Mouse (Mus musculus): ENCODE results near the gene Zfand2a. TPM values are rescaled to one million over a fixed set of nuclear protein-coding genes. Genes with fewer than 3 reads are reported as not detected.

Gene Zfand2a
- polyA plus RNA-seq (2014; fragmentation: Nextera tagmentation; extraction: Ambion mirVana), result 4.6 and 5.7 TPM in 2 replicates

- Histone ChIP-seq H3K9me3 (ENCODE audit: control insufficient read depth, low read length) (no peaks in the 10 kb centered on the region), H3K4me1 (replicated peaks; ENCODE audit: control insufficient read depth, insufficient read depth, low read length) (peaks cover 6% of the 10 kb centered on the region), H3K9ac (ENCODE audit: low read depth, low read length) (peak within 1 kb of the TSS; percentile 89), H3K4me2 (peak within 1 kb of the TSS; percentile 91), H3K27me3 (replicated peaks; ENCODE audit: control insufficient read depth, insufficient read depth, low read length) (no peaks in the 10 kb centered on the region), H3K4me3 (ENCODE audit: low read depth, low read length) (peak within 1 kb of the TSS; percentile 98), H3K36me3 (ENCODE audit: control insufficient read depth, insufficient read depth, low read length) (peaks cover 12% of the 10 kb centered on the region), H3K27ac (ENCODE audit: low read depth, low read length) (peak within 1 kb of the TSS; percentile 78)
- ATAC-seq (replicated peaks; ENCODE audit: low FRiP score) (peak; percentile 97), DNase-seq (ENCODE audit: low spot score) (peak; percentile 99)
- WGBS, result 1% methylated on average over 42 of the region's 42 CpGs
Observed at GRCm38 (mm10) chr5:139484185-139484814, at the start of gene Zfand2a. Gene Zfand2a (minus strand): TSS chr5:139484549.

- DNase-seq (ENCODE audit: low spot score), result no peak
- Histone ChIP-seq H3K27me3 (replicated peaks; ENCODE audit: control insufficient read depth, insufficient read depth, low read length) (peaks cover 38% of the 10 kb centered on the region), H3K4me3 (ENCODE audit: low read depth, low read length) (no peak overlapping the region), H3K4me2 (no peak overlapping the region), H3K9ac (ENCODE audit: low read depth, low read length) (no peak overlapping the region), H3K4me1 (replicated peaks; ENCODE audit: control insufficient read depth, insufficient read depth, low read length) (no peaks in the 10 kb centered on the region), H3K9me3 (ENCODE audit: control insufficient read depth, low read length) (no peaks in the 10 kb centered on the region), H3K27ac (ENCODE audit: low read depth, low read length) (no peak overlapping the region), H3K36me3 (ENCODE audit: control insufficient read depth, insufficient read depth, low read length) (no peaks in the 10 kb centered on the region)
- no peak for ATAC-seq (replicated peaks; ENCODE audit: low FRiP score)
- WGBS, result 65% methylated on average over 7 of the region's 7 CpGs
Observed at GRCm38 (mm10) chr5:139528851-139529250, 44.5 kb upstream of the Zfand2a start.

DNA sequence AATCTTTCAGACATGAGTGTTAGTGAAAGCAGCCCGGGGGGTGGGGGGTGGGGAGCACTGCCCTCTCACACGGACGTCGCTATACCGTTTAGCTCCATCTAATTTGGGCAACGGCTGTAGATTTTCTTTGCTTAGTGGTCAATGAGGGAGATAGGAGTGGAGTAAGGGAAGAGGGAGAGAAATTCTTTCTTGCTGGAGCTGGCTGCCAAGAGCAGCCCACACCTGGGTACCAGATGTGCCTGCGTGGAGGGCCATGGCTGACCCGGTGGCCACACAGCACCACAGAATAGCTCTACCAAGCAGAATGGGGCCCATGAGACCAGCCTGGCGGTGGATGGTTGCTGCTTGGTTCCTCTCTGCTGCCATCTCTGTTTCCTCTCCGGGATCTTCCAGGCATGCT lies 37.6 kb upstream of the Zfand2a start:
- Histone ChIP-seq H3K4me3 (ENCODE audit: low read depth, low read length) (no peak overlapping the region), H3K36me3 (ENCODE audit: control insufficient read depth, insufficient read depth, low read length) (no peaks in the 10 kb centered on the region), H3K27me3 (replicated peaks; ENCODE audit: control insufficient read depth, insufficient read depth, low read length) (0 out of 2 replicates have a peak, but pooled peaks cover 2% of the 10 kb centered on the region), H3K4me2 (no peak overlapping the region), H3K9ac (ENCODE audit: low read depth, low read length) (no peak overlapping the region), H3K9me3 (ENCODE audit: control insufficient read depth, low read length) (no peaks in the 10 kb centered on the region), H3K4me1 (replicated peaks; ENCODE audit: control insufficient read depth, insufficient read depth, low read length) (no peaks in the 10 kb centered on the region), H3K27ac (ENCODE audit: low read depth, low read length) (no peak overlapping the region)
- no peak for ATAC-seq (replicated peaks; ENCODE audit: low FRiP score)
- no peak for DNase-seq (ENCODE audit: low spot score)
- WGBS, result 70% methylated on average over 10 of the region's 10 CpGs

DNA sequence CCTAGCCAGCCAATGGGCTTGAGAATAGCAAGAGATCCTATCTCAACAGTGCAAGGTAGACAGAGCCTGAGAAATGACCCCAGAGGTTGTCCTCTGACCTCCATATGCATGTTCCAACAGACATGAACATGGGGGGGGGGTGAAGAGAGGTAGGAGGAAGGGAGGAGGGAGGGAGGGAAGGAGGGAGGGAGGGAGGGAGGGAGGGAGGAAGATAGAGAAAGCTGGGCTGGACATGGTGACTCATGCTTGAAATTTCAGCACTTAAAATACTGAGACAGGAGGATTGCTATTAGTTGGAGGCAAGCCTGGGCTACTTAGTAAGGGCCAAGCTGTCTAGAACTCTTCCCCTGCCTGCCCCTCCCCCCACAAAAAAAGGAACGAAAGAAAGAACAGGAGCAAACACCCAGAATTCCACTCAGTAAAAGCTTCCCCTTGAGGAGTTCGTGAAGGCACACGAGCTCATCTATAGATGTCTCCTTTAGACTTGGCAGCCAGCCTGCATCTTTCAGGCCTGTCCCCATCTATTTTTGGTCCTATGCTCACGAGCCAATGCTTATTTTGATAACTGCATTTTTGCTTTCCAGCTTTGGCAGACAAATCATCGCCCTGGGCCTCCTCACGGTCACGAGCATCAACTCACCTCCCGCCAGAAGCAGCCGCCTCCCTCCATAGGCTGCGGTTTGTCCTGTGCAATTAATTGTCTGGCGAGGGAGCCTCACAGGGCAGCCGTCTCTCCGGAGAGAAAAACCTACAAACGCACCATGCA lies 35.9 kb upstream of the Zfand2a start:
- H3K27me3 ChIP-seq (replicated peaks; ENCODE audit: control insufficient read depth, insufficient read depth, low read length), result peaks cover 5% of the 10 kb centered on the region
- H3K4me2 ChIP-seq, result no peak overlapping the region
- no peak overlapping the region for H3K9ac ChIP-seq (ENCODE audit: low read depth, low read length)
- ATAC-seq (replicated peaks; ENCODE audit: low FRiP score), result no peak
- no peak for DNase-seq (ENCODE audit: low spot score)
- H3K36me3 ChIP-seq (ENCODE audit: control insufficient read depth, insufficient read depth, low read length), result no peaks in the 10 kb centered on the region
- H3K27ac ChIP-seq (ENCODE audit: low read depth, low read length), result no peak overlapping the region
- no peak overlapping the region for H3K4me3 ChIP-seq (ENCODE audit: low read depth, low read length)
- no peaks in the 10 kb centered on the region for H3K4me1 ChIP-seq (replicated peaks; ENCODE audit: control insufficient read depth, insufficient read depth, low read length)
- no peaks in the 10 kb centered on the region for H3K9me3 ChIP-seq (ENCODE audit: control insufficient read depth, low read length)
- 59% methylated on average over 14 of the region's 14 CpGs for WGBS

DNA sequence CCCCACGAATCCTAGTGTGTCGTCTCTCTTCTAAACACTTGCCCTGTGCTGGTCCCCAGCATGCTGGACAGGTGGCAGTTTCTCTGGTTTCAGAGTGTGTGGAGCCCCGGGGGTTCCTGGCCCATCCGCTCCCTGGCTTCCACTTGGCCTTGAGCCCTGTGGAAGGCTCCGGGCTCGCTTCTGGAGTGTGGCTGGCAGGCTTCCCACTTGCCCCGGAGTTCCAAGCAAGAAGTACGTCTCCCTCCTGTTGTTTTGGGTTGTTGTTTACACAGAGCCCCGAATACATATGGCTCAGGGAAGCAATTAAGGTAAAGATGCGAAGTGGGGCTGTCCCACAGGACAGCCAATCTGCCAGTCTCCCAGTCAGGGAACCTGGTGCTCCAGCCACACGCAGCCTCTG lies 31.9 kb upstream of the Zfand2a start:
- DNase-seq (ENCODE audit: low spot score) (no peak), ATAC-seq (replicated peaks; ENCODE audit: low FRiP score) (no peak)
- Histone ChIP-seq H3K4me2 (no peak overlapping the region), H3K9ac (ENCODE audit: low read depth, low read length) (no peak overlapping the region), H3K9me3 (ENCODE audit: control insufficient read depth, low read length) (no peaks in the 10 kb centered on the region), H3K36me3 (ENCODE audit: control insufficient read depth, insufficient read depth, low read length) (no peaks in the 10 kb centered on the region), H3K4me1 (replicated peaks; ENCODE audit: control insufficient read depth, insufficient read depth, low read length) (no peaks in the 10 kb centered on the region), H3K27me3 (replicated peaks; ENCODE audit: control insufficient read depth, insufficient read depth, low read length) (peaks cover 5% of the 10 kb centered on the region), H3K4me3 (ENCODE audit: low read depth, low read length) (no peak overlapping the region), H3K27ac (ENCODE audit: low read depth, low read length) (no peak overlapping the region)
- WGBS, result 40% methylated on average over 11 of the region's 11 CpGs

DNA sequence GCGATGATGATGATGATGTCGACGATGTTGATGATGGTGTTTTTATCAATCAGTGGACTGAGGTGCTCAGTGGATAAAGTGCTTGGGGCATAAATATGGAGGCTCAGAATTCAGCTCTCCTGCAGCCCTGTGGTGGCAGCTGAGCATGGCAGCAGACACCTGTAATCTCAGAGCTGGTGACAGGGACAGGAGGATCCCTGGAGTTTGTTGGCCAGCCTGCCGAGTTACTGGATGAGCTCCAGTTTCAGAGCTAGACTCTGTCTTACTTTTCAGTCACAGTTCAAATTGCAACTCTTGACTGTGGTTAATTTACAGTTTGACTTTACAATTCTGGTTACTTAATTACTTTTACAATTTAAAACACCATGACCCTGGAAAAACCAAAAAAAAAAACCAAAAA lies 27.9 kb upstream of the Zfand2a start:
- WGBS, result 84% methylated on average over 4 of the region's 4 CpGs
- no peaks in the 10 kb centered on the region for H3K36me3 ChIP-seq (ENCODE audit: control insufficient read depth, insufficient read depth, low read length)

GRCm38 (mm10) chr5:139510682-139511366 lies 26.5 kb upstream of the Zfand2a start:
- DNase-seq (ENCODE audit: low spot score) (no peak), ATAC-seq (replicated peaks; ENCODE audit: low FRiP score) (no peak)
- no peak overlapping the region for H3K9ac ChIP-seq (ENCODE audit: low read depth, low read length)
- H3K36me3 ChIP-seq (ENCODE audit: control insufficient read depth, insufficient read depth, low read length), result no peaks in the 10 kb centered on the region
- no peak overlapping the region for H3K4me3 ChIP-seq (ENCODE audit: low read depth, low read length)
- no peak overlapping the region for H3K4me2 ChIP-seq
- H3K4me1 ChIP-seq (replicated peaks; ENCODE audit: control insufficient read depth, insufficient read depth, low read length), result 0 out of 2 replicates have a peak, but pooled peaks cover 2% of the 10 kb centered on the region
- H3K9me3 ChIP-seq (ENCODE audit: control insufficient read depth, low read length), result no peaks in the 10 kb centered on the region
- 20% methylated on average over 17 of the region's 17 CpGs for WGBS
- H3K27ac ChIP-seq (ENCODE audit: low read depth, low read length), result no peak overlapping the region
- peaks cover 18% of the 10 kb centered on the region for H3K27me3 ChIP-seq (replicated peaks; ENCODE audit: control insufficient read depth, insufficient read depth, low read length)

More for the DNA sequence above, 27.9 kb upstream of the Zfand2a start:
- Histone ChIP-seq H3K4me2 (no peak overlapping the region), H3K27ac (ENCODE audit: low read depth, low read length) (no peak overlapping the region), H3K9ac (ENCODE audit: low read depth, low read length) (no peak overlapping the region), H3K9me3 (ENCODE audit: control insufficient read depth, low read length) (no peaks in the 10 kb centered on the region), H3K27me3 (replicated peaks; ENCODE audit: control insufficient read depth, insufficient read depth, low read length) (peaks cover 21% of the 10 kb centered on the region), H3K4me1 (replicated peaks; ENCODE audit: control insufficient read depth, insufficient read depth, low read length) (0 out of 2 replicates have a peak, but pooled peaks cover 2% of the 10 kb centered on the region), H3K4me3 (ENCODE audit: low read depth, low read length) (no peak overlapping the region)
- DNase-seq (ENCODE audit: low spot score), result no peak
- no peak for ATAC-seq (replicated peaks; ENCODE audit: low FRiP score)

- WGBS, result 15% methylated on average over 5 of the region's 5 CpGs
- Histone ChIP-seq H3K9ac (ENCODE audit: low read depth, low read length) (no peak overlapping the region), H3K9me3 (ENCODE audit: control insufficient read depth, low read length) (no peaks in the 10 kb centered on the region), H3K36me3 (ENCODE audit: control insufficient read depth, insufficient read depth, low read length) (no peaks in the 10 kb centered on the region), H3K4me3 (ENCODE audit: low read depth, low read length) (no peak overlapping the region), H3K4me2 (no peak overlapping the region), H3K27me3 (replicated peaks; ENCODE audit: control insufficient read depth, insufficient read depth, low read length) (peaks cover 25% of the 10 kb centered on the region), H3K27ac (ENCODE audit: low read depth, low read length) (no peak overlapping the region), H3K4me1 (replicated peaks; ENCODE audit: control insufficient read depth, insufficient read depth, low read length) (0 out of 2 replicates have a peak, but pooled peaks cover 2% of the 10 kb centered on the region)
- no peak for DNase-seq (ENCODE audit: low spot score)
- ATAC-seq (replicated peaks; ENCODE audit: low FRiP score), result no peak
Observed at GRCm38 (mm10) chr5:139506207-139506606, 21.9 kb upstream of the Zfand2a start.
